Mouse (Mus musculus): ENCODE measurements around the gene Gm8947.
A peak's percentile ranks its signal among the peaks of the same experiment; 100 is the strongest.
"Not testable (repeated sequence)": the region's sequence is repeated elsewhere in the genome, so short reads cannot be mapped to it uniquely, and the experiment has no call there.

The Gm8947 gene

GRCm38 (mm10) chr1:151192075-151192474 is at the start of gene Gm8947:
Gene Gm8947 (plus strand): TSS chr1:151192376.
- DNase-seq (ENCODE audit: low spot score in 2 of 2): not testable (repeated sequence)

DNA sequence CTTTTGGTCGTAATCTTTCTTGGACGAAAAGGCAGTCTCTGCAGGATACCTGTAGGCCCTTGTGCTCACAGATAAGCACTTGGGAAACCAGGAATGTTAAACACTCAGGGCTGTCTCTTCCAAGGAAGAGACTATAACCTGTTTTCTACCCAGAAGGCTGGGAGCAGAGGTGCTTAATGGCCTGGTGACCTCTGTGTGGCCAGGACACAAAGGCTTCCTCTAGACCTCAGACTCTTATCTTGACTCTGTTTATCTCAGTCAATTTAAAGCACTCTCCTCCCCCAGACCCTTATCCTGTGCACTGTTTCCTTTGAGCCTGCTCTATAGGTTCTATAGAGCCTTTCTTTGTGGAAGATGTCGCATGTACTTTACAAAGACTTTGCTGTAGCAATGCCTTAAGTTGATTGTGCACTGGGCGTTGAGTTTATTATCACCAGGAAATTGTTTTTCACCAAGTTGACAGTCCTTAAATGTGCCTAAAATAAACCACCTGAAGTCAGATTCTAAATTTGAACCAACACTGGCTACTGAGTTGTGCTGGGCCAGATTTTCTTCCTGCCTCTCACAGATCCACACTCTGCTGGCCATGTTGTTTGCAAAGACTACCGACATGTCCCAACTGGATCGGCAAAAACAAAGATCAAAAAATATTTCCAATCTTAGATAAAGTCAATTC is 47.6 kb upstream of the Gm8947 start:
- DNase-seq (ENCODE audit: low spot score in 2 of 2): peak; percentile 53 to 54

DNA sequence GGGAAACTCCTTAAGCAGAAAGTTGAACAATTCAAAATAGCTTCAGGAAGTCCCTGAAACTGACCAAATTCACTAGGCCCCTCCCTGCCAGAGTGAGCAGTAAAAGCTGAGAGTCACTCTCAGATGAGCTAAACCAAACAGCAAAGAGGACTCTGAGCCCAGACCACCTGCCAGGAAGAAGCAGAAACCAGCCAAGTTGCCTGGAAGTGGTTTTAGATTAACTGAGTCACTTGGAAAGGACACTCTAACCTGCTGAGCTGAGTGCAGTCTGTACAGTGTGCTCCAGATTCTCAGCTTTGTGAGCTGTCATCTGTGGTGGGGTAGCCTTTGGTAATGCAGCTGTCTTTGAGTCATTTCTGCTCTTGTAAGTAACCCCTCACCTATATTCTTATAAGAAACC is 44.4 kb upstream of the Gm8947 start:
- DNase-seq (ENCODE audit: low spot score in 2 of 2): no peak

DNA sequence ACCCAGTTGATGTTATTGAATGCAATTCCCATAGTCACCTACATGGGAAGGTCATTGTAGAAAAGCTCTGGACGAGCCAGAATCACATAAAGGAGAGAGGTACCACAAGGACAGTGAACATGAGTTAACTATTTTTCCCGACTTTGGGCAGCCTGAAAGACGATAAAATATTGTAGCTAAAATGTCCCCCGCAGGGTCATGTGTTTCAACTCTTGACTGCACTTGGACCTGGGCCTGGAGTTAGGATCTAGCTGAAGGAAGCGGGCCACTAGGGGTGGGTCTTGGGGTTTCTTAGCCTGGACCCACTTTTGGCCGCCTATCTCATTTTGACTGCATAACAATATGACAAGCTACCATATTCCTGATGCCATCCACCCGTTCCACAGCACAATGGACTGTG is 42.0 kb upstream of the Gm8947 start:
- DNase-seq (ENCODE audit: low spot score in 2 of 2): no peak

- DNase-seq (ENCODE audit: low spot score in 2 of 2): no peak
Measured at GRCm38 (mm10) chr1:151151089-151151488, 41.1 kb upstream of the Gm8947 start.

GRCm38 (mm10) chr1:151153056-151153652 is 39.0 kb upstream of the Gm8947 start:
- peak in 1 of 2 experiments; percentile 32 for DNase-seq (ENCODE audit: low spot score in 2 of 2)

DNA sequence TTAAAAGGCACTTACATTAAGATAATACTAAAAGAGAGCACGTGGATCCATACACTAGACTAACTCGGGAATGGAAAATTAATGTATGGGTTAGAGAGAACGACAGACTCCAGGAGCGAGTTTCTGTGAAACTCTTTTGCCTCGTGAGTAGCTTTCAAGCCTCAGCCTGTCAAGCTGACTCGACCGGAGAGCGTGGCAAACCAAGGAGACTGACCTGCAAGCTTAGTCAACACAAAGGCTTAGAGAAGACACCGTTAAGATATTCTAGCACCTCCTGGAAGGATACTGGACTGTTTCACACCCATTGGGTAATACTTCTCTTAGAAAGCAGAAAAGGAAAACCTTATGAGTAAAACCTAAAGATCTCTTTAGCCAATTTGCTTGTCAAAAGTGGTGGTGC is 38.0 kb upstream of the Gm8947 start:
- DNase-seq (ENCODE audit: low spot score in 2 of 2): not testable (repeated sequence)

GRCm38 (mm10) chr1:151156129-151156528 is 36.0 kb upstream of the Gm8947 start:
- DNase-seq (ENCODE audit: low spot score in 2 of 2): no peak

GRCm38 (mm10) chr1:151156777-151157632 is 35.2 kb upstream of the Gm8947 start:
- no peak for DNase-seq (ENCODE audit: low spot score in 2 of 2)

DNA sequence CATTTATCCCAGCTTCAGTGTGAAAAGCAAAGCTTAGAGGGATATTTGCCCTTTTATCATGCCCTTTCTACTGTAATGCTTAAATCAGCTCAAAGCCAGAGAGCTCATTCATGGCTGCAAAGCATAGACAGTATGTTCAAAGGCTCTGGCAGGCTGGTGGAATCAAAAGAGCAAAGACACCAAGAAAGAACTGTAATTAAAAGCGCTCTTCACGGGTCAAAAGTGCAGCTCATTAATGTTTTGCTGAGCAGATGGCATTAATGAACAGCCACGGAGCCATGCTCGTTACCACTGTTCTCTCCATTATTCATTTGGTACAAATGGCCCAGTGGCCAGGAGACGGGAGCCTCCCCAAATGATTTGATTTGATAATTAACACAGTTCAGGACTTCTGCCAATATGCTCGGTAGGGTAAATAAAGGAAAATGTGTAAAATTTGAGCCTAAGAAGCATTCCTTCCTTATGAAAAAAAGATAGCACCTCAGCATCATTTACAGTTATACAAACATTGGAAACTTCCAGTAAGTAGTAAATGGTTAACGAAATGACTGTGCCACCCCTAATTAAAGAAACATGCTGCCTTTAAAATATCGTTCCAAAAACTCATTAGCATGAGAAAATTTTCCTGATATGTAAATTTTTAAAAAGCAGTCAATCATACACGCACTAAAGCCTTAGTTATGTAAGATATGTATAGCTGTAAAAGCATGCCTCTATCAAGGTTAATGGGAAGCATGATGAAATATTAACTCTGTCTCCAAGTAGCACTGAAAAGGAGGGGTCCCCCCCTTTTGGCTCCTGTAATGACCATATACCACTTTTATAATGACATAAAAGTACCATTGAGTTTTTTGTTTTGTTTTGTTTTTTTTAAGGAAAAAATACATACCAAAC is 34.0 kb upstream of the Gm8947 start:
- no peak for DNase-seq (ENCODE audit: low spot score in 2 of 2)

DNA sequence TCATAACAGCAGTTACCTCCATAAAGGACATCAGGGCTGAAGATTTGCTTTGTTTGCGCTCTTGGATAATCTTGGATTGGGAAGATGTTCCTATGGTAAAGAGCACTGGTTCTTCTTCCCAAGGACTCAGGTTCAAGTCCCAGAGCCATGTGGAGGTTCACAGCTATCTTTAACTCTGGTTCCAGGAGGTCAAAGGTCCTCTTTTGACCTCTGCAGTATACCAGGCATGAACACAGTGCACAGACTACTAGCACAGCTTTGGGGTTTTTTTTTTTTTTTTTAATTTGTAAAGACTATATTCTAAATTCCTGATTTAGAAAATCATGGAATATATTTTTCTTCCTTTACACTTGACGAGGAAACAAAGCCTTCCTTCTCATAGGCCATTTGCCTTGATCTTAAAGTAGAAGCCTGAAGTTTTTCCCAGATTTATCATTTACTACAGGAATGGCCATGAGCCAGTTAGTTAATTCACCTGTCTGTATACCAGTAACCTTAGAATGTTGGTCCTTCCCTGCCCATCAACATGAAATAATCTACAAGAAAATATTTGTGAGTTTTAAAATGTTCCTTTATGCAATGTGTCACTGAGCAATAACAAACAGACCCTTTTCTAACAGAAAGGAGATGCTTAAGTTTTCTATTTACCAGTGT is 33.2 kb upstream of the Gm8947 start:
- DNase-seq (ENCODE audit: low spot score in 2 of 2): no peak

DNA sequence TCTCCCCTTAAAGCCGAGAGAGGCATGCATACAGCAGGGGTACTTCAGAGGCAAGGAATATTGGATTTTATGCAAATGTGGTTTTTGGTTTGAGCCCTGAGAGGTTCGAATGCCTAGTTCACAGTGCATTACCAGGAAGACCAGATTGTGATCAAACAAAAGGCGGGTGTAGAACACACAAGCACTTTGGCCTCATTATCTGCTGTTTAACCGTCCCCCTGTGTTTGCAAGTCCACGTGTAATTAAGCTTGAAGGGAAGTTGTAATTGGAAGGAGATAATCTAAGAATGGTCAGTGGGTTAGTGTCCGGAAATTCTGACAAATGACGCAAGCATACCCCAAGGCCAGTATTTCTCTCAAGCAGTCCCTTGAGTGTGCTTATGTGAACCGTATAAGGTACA is 26.1 kb upstream of the Gm8947 start:
- DNase-seq (ENCODE audit: low spot score in 2 of 2): no peak

DNA sequence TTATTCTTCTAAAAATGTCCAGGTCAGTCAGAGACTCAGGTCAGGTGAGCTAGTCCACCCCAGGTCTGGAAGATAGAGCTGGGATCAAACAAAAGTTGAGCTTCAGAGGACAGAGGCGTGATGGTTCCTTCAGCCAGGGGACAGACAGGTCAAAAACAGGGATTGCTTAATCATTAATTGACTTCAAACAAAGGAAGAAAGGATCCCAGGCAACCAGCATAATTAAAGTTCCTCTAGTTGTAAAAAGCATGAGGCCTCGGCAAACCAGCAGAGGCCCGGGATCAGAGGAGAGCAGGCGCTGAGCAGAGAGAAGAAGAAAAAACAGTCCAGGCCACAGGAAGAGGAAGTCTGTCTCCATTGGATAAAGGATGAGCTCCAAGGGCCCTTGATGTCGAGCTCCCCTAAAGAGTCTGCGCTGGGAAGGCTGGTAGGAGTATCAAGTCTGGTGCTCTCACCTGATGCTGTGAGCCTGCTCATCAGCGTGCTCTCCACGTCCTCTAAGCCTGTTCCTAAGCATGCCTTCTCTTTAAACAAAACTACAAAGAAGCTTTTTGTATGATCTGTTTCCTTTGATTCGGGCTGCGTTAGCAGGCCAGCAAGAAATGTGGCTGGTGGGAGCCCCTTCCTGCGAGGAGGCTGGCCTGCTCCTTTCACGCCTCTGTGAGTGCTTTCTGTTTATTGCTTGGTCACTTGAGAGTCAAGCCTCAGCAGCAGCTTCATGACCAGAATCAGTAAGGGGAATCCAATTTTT is 24.7 kb upstream of the Gm8947 start:
- DNase-seq (ENCODE audit: low spot score in 2 of 2): no peak

GRCm38 (mm10) chr1:151168637-151169036 is 23.5 kb upstream of the Gm8947 start:
- DNase-seq (ENCODE audit: low spot score in 2 of 2): no peak

DNA sequence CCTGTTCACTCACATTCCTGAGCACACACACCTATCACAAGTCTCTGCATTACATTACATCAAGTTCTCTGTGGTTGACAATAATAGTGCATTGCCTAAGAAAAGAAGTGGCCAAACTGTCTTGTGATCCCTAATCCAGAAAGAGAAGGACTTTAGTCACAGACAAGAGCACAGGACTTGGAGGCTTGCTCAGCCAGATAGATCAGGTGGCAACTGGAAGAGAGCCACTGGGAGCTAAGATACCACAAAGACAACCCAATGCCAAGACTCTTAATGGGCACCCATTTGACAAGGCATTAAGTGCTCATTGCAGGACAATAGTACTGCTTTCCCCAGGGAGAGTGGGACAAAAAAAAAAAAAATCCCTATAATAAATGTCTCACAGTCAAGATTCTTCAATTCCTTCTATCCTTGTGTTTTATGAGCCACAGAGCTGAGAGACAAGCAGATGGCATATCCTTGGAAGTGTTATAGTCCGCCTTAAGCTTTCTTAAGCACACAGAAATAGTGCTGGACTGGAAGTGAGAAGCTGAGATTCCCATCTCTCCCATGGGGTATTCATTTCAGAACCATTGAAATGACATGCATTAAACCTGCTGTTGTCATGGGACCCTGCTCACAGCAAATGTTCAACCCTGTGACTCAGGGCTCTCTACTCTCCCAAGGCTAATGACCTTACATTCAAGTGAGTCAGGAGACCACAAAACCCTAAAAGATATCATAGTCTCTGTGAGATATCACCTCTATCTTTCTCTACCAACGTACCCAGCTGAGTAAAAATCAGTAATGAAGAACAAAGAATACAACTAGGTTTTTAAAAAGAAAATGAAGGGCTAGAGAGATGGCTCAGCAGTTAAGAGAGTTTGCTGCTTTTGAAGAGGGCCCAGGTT is 20.4 kb upstream of the Gm8947 start:
- peak; percentile 58 to 69 for DNase-seq (ENCODE audit: low spot score in 2 of 2)

DNA sequence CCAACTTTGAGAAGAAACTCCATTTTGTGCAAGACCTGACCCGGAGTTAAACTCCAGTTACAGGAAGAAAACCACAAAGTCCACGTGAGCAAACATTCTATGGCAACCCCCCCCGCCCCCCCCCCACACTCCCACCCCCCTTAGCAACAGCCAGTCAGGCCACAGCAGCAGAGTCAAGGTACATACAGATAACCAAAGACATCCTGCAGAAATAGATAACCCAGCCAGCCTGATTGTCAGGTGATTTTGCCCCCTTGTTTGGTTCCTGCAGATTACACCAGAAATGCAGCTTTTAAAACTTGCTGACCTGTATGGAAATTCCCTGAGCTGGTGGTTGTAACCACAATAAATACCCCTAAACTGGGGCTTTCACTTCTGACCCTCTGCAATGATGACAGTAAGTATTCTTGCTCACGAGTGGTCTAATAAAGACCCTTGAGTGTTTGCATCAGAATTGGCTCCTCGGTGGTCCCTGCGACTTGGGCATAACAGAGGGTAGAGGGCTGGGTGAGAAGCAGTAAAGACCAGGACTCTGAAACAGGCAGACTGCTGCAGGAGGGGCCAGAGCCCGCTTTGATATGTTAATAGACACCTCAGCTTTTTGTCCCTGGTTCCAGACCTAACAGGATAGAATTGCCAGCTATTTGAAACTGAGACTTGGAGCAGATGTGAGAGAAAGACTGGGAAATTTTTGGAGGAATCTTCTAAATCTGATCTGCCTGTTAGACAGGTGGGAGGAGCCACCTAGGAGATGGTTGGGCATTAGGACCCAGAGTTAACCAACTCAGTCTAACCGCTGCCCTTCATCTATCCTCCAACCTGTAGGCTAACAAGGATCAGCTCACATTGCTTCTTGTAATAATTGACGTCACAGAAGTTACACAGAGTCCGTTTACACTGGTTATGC is 14.9 kb upstream of the Gm8947 start:
- peak; percentile 13 to 28 for DNase-seq (ENCODE audit: low spot score in 2 of 2)

DNA sequence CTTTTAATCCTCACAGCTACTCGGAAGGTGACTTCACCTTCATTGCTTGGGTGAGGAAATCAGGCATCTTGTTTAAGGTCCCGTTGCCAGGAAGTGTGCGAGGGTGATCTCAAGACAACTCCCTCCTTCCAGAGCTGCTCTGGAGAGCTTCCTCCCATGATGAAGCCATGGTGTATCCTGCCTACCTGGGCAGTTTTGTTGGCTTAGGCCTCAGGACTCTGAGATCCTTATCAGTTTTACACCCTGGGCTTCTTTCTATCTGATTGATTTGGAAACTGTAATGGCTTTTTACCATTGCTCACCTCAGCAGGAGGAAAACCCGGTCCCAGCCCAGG is 14.3 kb upstream of the Gm8947 start:
- DNase-seq (ENCODE audit: low spot score in 2 of 2): no peak

DNA sequence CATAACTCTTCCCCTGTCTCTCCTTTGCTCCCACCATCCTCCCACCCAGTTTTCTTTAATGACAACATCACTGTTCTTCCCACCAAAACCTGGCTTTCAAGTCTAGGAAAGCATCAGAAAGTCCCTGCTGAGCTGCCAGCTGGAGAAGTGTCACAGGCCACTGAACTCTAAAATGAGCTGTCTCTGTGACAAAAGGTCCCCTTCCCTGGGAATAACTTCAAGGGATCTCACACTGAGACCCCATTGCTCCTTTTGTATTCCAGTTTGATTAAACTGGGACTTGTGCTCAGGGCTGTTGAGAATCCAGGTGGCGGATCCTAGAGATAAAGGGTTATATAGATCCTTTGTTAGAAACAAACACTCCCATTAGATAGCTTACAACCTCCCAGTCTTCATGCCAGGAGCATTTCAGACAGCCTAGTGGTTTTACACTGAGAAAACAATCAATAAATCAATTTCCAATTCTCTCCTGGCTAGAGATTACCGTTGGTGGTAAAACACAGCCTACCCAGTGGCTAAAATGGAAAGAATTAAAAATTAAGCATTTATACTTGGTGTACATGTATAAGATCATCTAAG is 13.6 kb upstream of the Gm8947 start:
- DNase-seq (ENCODE audit: low spot score in 2 of 2): no peak
